Mouse (Mus musculus) liver, embryonic 18 days (tissue): Measurements from ENCODE around the gene Abca8a. TPM values are rescaled to one million over a fixed set of nuclear protein-coding genes. Genes with fewer than 3 reads are reported as not detected.

ENCODE experiments used
- polyA plus RNA-seq: library from polyadenylated mRNA; depleted of rRNA; stranded (reverse); fragments of >200 nt; gene quantifications from 2 replicates; pipeline ENCODE4 v1.2.3, GENCODE M21; 2012; rRNA removed

Abca8a gene
- 35.6 and 40.4 TPM in 2 replicates for polyA plus RNA-seq

DNA sequence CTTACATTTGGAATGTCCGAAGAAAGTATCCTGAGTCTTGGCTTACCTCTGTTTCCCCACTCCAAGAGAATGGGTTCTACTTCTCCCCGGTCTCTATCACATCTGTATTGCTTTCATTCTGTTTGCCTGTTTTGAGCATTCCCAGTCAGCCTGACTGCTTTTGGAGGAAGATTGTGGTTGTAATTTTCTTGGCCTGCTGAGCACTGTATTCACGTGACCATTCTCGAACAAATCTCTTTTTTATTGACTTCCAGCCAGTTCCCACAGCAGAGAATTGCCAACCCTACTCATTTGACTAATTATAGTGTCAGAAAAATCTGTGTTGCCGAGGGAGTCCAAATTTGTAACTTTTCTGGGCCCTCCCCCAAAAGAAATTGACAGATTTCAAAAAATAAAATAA lies at the start of gene Abca8a:
Gene Abca8a, minus strand, starts transcription at position 121 of the 400 bp plus-strand sequence.

GRCm38 (mm10) chr11:109995624-109996023 lies 100.2 kb downstream of the Abca8a start, which contains the start of gene Abca8b:
Abca8b (minus strand) TSS chr11:109995845.

Other genes with a start within 250 kb of the Abca8a start
- 37.0 and 39.0 TPM in 2 replicates for gene Abca8b, start 100.1 kb downstream of the Abca8a start, polyA plus RNA-seq
- 1.2 and 1.4 TPM in 2 replicates for gene Abca9, start 72.2 kb upstream of the Abca8a start, polyA plus RNA-seq
- 16.5 and 17.5 TPM in 2 replicates for gene Abca6, start 155.8 kb upstream of the Abca8a start, polyA plus RNA-seq
- gene Abca5, start 241.7 kb upstream of the Abca8a start, polyA plus RNA-seq, result 0.84 and 0.89 TPM in 2 replicates